Mouse (Mus musculus) urinary bladder, adult 2 months (tissue): ENCODE data around the gene Fam129b. TPM values are rescaled to one million over a fixed set of nuclear protein-coding genes. Genes with fewer than 3 reads are reported as not detected.

ENCODE experiments used
- DNase-seq: peaks from one replicate; pipeline ENCODE4 v3.0.0; 2022; ENCODE audit warnings: low spot score
- polyA plus RNA-seq: library from polyadenylated mRNA; depleted of rRNA; stranded (reverse); fragments of >200 nt; gene quantifications from 2 replicates; pipeline ENCODE4 v1.2.3, GENCODE M21; 2012; rRNA removed

Fam129b gene
- polyA plus RNA-seq, 1 experiment, result 102 TPM

GRCm38 (mm10) chr2:32964659-32965457 lies 88.9 kb downstream of the Fam129b start:
- no peak for DNase-seq

GRCm38 (mm10) chr2:32965511-32966183 lies 89.7 kb downstream of the Fam129b start:
- DNase-seq, result no peak

- DNase-seq, result no peak
Measured at GRCm38 (mm10) chr2:32966184-32966688, 90.3 kb downstream of the Fam129b start.

GRCm38 (mm10) chr2:32966689-32967631 lies 91.0 kb downstream of the Fam129b start:
- DNase-seq, result peak; percentile 78

- DNase-seq, result no peak
Measured at GRCm38 (mm10) chr2:32968024-32968614, 92.2 kb downstream of the Fam129b start.

- DNase-seq, result no peak
Measured at GRCm38 (mm10) chr2:32969326-32969725, 93.4 kb downstream of the Fam129b start.

- no peak for DNase-seq
Measured at GRCm38 (mm10) chr2:32971235-32971634, 95.3 kb downstream of the Fam129b start.

GRCm38 (mm10) chr2:32974216-32974615 lies 98.3 kb downstream of the Fam129b start:
- DNase-seq, result no peak

Other genes starting within 250 kb of the Fam129b start
- gene Eng, start 229.5 kb upstream of the Fam129b start, polyA plus RNA-seq, result 59.8 and 73.9 TPM in 2 replicates
- gene Fpgs, start 172.0 kb upstream of the Fam129b start, polyA plus RNA-seq, result 29.4 and 36.3 TPM in 2 replicates
- gene Cdk9, start 163.0 kb upstream of the Fam129b start, polyA plus RNA-seq, result 112 and 151 TPM in 2 replicates
- 9.9 and 10.3 TPM in 2 replicates for gene Sh2d3c, start 155.1 kb upstream of the Fam129b start, polyA plus RNA-seq
- not detected in 2 replicates for gene 6330409D20Rik, start 135.1 kb upstream of the Fam129b start, polyA plus RNA-seq
- 42.9 and 53.7 TPM in 2 replicates for gene Tor2a, start 118.9 kb upstream of the Fam129b start, polyA plus RNA-seq
- gene Ttc16, start 100.5 kb upstream of the Fam129b start, polyA plus RNA-seq, result 0.80 and 0.85 TPM in 2 replicates
- 8.6 and 10.4 TPM in 2 replicates for gene Ptrh1, start 100.3 kb upstream of the Fam129b start, polyA plus RNA-seq
- gene Cfap157, start 91.7 kb upstream of the Fam129b start, polyA plus RNA-seq, result 0.29 and 0.41 TPM in 2 replicates
- 15.8 and 19.8 TPM in 2 replicates for gene Stxbp1, start 28.9 kb upstream of the Fam129b start, polyA plus RNA-seq
- gene Rpl12, start 85.4 kb downstream of the Fam129b start, polyA plus RNA-seq, result 1,100 and 1,122 TPM in 2 replicates
- gene Lrsam1, start 85.5 kb downstream of the Fam129b start, polyA plus RNA-seq, result 15.1 and 15.9 TPM in 2 replicates
- 21.0 and 21.5 TPM in 2 replicates for gene Slc2a8, start 106.0 kb downstream of the Fam129b start, polyA plus RNA-seq